Mouse (Mus musculus): ENCODE results near the gene Adgrg1. TPM values are rescaled to one million over a fixed set of nuclear protein-coding genes. Genes with fewer than 3 reads are reported as not detected.
A peak's percentile ranks its signal among the peaks of the same experiment; 100 is the strongest.
"Not testable (repeated sequence)": the region's sequence is repeated elsewhere in the genome, so short reads cannot be mapped to it uniquely, and the experiment has no call there.

Adgrg1 gene
- total RNA-seq, 2 experiments from 2014 or later = 85.4 to 150 TPM

DNA sequence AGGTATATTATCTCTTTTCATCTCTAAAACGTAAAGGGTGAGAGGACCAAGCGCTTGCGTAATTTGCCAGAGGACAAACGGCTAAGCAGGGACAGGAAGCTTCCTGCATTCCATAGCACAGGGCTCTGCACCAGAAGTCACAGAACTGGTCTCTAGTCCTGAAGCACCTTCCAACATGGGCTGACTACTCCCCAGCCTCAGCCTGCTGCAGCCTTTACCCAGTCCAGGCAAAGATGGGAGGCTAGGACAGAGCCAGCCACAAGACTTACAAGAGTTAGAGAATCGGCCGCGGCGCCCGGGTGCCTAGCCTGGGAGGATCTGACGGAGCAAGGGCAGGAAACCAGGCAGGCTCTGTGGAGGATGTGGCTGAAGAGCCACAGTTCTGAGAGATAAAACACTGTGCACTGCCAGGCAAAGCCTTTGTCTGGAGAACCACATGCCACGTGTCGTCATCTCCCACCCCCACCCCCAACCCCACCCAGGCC, 45.8 kb downstream of the Adgrg1 start:
- ATAC-seq (replicated peaks; ENCODE audit: low FRiP score, low TSS enrichment, poor library complexity, severe bottlenecking) = peak; percentile 66

GRCm38 (mm10) chr8:95020821-95021220, 46.3 kb downstream of the Adgrg1 start:
- ATAC-seq (replicated peaks; ENCODE audit: low FRiP score, low TSS enrichment, poor library complexity, severe bottlenecking) = peak; percentile 26; the same call in 1 of the 2 replicates

DNA sequence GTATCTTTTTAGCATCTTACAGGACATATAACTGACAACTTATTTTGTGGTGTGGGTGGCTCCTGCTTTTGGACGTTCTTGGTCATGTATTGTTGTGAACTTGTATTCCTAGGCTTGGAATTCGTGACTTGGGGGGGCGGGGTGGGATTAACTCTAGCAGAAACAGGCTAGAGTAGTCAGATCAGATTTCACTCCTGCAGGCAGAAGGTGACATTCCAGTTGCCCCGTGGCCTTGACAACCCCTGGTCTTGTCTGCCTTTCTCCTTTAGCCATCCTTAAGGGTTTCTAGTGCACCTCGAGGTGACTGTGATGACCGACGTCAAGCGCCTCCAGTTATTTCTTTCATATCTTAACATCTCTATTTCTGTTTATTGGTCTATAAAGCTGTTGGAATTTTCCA, 48.6 kb downstream of the Adgrg1 start:
- ATAC-seq (replicated peaks; ENCODE audit: low FRiP score, low TSS enrichment, poor library complexity, severe bottlenecking) = no peak

DNA sequence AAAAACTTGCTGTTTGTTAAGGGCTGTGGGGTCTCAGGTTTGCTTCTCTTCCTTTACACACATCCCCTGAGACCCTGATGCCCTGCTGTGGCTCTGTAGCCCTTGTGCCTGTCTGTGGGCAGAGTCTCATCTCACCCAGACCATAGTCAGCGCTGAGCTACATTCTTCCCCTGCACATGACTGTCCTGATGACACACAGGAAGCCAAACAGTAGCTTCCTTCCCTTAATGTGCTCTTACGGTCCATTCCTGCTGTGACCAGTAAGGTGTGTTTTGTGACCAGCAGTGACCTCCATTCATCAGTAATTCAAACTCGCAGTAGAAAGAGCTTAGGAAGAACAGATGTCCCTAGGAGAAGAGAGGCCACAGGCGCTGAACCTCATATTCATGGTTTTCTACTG, 49.8 kb downstream of the Adgrg1 start:
- ATAC-seq (replicated peaks; ENCODE audit: low FRiP score, low TSS enrichment, poor library complexity, severe bottlenecking) = no peak

DNA sequence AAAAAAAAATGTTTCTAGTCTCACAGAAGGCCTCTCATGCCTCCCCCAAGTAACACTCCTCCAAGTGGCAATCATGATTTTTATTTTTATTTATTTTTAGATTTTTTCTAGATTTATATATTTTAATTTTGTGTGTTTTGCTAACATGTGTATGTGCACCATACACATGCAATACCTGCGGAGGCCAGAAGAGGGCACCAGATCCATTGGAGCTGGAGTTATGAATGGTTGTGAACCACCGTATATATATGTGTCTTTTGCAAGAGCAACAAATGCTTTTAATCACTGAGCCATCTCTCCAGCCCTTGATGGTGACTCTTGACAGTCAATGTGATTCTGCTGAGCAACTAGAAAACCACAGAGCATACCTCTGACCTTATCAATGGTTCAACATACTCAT, 50.9 kb downstream of the Adgrg1 start:
- ATAC-seq (replicated peaks; ENCODE audit: low FRiP score, low TSS enrichment, poor library complexity, severe bottlenecking) = no peak

DNA sequence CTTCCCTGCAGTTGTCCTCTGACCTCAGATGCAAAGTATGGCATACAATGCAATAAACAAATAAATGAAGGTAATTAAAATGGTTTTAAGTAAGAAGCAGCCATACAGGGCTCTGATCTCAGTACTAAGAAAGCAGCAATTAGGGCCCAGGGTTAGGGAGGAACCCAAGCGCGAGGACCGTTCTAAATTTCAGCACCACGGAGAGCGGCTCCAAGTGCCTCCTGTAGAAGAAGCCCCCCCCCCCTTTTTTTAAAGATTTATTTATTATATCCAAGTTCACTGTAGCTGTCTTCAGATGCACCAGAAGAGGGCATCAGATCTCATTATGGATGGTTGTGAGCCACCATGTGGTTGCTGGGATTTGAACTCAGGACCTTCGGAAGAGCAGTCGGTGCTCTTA, 53.8 kb downstream of the Adgrg1 start:
- not testable (repeated sequence) for ATAC-seq (replicated peaks; ENCODE audit: low FRiP score, low TSS enrichment, poor library complexity, severe bottlenecking)

- peak; percentile 64 for ATAC-seq (replicated peaks; ENCODE audit: low FRiP score, low TSS enrichment, poor library complexity, severe bottlenecking)
Measured at GRCm38 (mm10) chr8:95037106-95037925, 62.8 kb downstream of the Adgrg1 start.

- ATAC-seq (replicated peaks; ENCODE audit: low FRiP score, low TSS enrichment, poor library complexity, severe bottlenecking) = no peak
Measured at GRCm38 (mm10) chr8:95041883-95042784, 67.6 kb downstream of the Adgrg1 start.

DNA sequence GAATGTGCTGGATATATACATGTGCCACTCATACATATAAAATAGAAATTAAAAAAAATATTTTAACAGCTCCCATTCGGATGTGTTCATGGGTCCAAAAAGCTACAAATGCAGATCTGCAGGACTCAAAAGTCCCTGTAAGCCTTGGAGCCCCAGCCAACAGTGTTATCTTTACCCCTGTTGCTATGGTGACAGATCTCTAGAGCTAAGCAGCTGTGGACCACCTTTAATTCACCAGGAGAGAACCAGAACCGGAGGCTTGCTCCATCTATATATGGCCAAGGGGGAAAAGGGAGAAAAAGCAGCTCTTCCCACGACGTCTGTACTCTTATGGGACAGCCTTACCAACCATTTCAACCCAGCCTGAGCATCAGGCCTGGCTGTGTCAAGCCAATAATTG, 70.3 kb downstream of the Adgrg1 start:
- ATAC-seq (replicated peaks; ENCODE audit: low FRiP score, low TSS enrichment, poor library complexity, severe bottlenecking) = no peak

GRCm38 (mm10) chr8:95046982-95047381, 72.4 kb downstream of the Adgrg1 start:
- ATAC-seq (replicated peaks; ENCODE audit: low FRiP score, low TSS enrichment, poor library complexity, severe bottlenecking) = no peak

DNA sequence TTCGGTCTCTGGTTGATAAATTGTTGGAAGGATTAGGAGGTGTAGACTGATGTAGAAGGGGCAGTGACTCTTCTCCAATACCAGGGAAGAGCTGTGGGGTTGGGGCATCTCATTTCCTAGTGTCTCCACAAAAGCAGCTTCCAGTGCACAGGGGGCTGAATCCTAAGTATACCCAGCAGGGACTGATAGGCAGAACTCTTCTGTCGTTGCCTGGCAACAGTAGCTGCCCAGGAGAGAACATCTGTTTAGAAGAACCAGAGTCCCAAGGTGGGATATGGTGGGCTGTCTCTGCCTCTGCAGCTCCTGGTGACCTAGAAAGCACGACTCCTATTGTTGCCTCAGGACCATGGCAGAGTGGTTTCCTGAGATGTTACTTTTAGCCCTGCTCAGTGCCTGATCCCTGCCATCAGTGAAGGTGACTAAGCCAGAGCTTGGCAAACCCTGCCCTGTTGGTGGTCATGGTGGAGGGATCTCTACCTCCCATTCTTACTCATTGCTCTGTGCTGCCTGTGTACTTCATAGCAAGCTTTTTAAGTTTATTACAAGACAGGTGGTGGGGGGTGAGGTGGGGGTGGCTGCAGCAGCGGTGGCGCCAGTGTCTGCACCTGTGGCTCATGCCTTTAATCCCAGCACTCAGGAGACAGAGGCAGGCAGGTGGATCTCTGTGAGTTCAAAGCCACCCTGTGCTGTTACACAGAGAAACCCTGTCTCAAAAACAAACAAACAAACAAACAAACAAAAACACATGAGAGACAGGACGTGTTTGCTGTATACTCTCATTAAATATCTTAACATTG, 73.5 kb downstream of the Adgrg1 start:
- ATAC-seq (replicated peaks; ENCODE audit: low FRiP score, low TSS enrichment, poor library complexity, severe bottlenecking) = no peak

DNA sequence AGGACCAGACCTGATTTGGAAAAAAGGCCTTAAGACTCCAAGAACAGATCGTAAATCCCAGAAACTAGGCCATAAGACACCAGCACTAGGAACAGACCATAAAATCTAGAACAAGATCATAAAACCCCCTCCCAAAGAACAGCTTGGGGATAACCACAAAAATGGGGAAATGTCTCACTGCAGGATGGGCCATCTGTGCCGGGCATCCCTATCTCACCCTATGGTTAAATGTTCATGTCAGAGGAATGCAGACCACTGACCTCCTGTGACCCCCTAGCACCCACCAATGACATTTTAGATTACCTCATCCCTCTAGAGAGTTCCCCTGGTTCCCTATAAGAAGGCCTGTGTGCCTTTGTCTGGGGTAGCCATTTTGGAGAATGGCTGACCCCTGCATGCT, 75.1 kb downstream of the Adgrg1 start:
- no peak for ATAC-seq (replicated peaks; ENCODE audit: low FRiP score, low TSS enrichment, poor library complexity, severe bottlenecking)

GRCm38 (mm10) chr8:95054438-95054837, 79.9 kb downstream of the Adgrg1 start:
- ATAC-seq (replicated peaks; ENCODE audit: low FRiP score, low TSS enrichment, poor library complexity, severe bottlenecking) = no peak

DNA sequence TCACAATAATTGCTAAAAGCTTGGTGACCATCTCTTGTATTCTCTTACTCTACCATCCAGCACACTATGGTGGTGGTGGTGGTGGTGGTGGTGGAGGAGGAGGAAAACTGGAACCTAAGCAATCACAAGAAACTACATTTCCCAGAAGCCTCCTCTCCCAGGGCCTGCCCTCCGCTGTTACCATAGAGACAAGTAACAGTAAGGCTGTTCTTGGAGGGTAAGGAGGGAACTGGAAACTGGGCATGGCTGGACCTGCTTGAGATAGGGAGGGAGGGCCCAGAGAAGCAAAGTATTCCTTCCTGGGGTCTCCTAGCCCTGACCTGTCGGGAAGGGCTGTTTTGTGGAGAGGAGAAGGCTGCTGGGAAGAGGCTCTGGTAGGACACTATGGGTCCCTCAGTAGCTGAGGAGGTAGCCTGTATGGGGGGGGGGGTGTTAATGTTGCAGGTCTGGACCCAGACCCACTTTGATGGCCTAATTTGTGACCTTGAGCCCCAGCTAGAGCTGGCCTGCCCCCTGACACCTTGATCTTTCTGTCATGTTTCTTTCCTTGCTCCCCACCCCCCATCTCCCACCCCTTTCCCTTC, 80.5 kb downstream of the Adgrg1 start, which contains the start of gene Drc7:
TSS of gene Drc7 (plus strand) at position 177 of the 584 bp plus-strand sequence.
- 0 out of 2 replicates have a peak, but pooled peaks have one; percentile 20 for ATAC-seq (replicated peaks; ENCODE audit: low FRiP score, low TSS enrichment, poor library complexity, severe bottlenecking)

DNA sequence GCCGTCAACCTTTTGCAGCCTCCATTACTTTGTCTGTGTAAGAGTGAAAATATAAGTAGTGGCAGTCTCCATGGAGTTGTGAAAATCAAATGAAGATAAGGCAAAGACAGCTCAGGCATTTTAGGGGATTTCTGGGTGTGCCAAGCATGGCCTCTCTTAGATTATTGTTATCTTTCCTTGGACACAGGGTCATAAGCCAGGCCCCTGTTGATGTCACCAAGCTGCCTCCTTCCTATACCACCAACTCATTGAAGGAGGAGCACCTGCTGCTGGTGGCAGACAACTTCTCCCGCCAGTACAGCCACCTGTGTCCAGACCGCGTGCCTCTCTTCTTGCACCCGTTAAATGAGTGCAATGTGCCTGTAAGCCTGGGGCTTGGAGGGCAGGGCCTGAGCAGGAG, 81.9 kb downstream of the Adgrg1 start:
- peak; percentile 79 for ATAC-seq (replicated peaks; ENCODE audit: low FRiP score, low TSS enrichment, poor library complexity, severe bottlenecking)

- no peak; the same call in 1 of the 2 replicates for ATAC-seq (replicated peaks; ENCODE audit: low FRiP score, low TSS enrichment, poor library complexity, severe bottlenecking)
Measured at GRCm38 (mm10) chr8:95058661-95059060, 84.1 kb downstream of the Adgrg1 start.

DNA sequence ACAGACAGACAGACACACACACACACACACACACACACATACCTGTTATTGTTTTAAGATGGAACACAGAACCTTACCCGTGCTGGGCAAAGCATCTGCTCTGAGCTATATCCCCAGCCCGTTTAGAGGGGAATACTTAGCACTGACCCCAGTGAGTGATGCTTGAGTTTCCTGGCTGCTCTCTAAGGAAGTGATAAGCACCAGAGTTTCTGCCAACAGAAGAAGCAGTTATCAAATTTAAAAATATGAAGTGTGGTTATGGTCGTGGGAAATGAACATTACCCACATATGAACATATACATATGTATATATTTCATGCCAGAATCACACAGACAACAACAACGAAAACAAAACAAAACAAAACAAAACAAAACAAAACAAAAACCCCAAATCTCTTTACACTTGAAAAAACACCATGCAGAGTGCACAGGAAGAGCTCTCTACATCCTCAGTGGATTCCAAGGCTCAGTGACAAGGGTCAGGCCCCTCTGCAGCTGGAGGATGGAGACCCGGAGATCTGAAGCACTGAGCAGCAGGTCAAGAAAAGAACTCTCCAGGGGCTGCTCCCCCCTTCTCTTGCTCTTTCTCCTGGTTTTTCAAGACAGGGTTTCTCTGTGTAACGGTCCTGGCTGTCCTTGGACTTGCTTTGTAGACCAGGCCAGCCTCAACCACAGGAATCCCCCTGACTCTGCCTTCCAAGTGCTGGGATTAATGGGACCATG, 85.4 kb downstream of the Adgrg1 start:
- 0 out of 2 replicates have a peak, but pooled peaks have one; percentile 26 for ATAC-seq (replicated peaks; ENCODE audit: low FRiP score, low TSS enrichment, poor library complexity, severe bottlenecking)

Data from megakaryocyte-erythroid progenitor cell, adult 5-6 weeks (primary cell).